In genomic region chr13:32454419-32455146, GRCm38 (mm10) we compare ENCODE assay signal across 16 mouse cellular contexts.
"Had no signal": no experiment of that assay in that cellular context is flagged by ENCODE, and none has a peak within 500 bp of the region (broad histone marks: within the 10 kb centered on the region; RNA-seq: fewer than 3 reads in every experiment).

No protein-coding gene starts in this region.

- H3K4me3 ChIP-seq: left cerebral cortex, adult 2 months; liver, embryonic 15.5 days; megakaryocyte, embryonic 14.5 days; midbrain, embryonic 15.5 days; neural tube, embryonic 12.5 days; stomach, embryonic 15.5 days had no signal

- H3K4me2 ChIP-seq: liver, embryonic 11.5 days; liver, embryonic 15.5 days; lung, embryonic 14.5 days; midbrain, embryonic 11.5 days; midbrain, embryonic 15.5 days; neural tube, embryonic 12.5 days; stomach, embryonic 15.5 days had no signal

- H3K9me3 ChIP-seq: liver, embryonic 15.5 days; midbrain, embryonic 15.5 days; neural tube, embryonic 12.5 days; stomach, embryonic 15.5 days had no signal

- H3K36me3 ChIP-seq: liver, embryonic 15.5 days; midbrain, embryonic 15.5 days; neural tube, embryonic 12.5 days; stomach, embryonic 15.5 days had no signal

- H3K4me1 ChIP-seq: liver, embryonic 15.5 days; megakaryocyte, embryonic 14.5 days; midbrain, embryonic 15.5 days; neural tube, embryonic 12.5 days; stomach, embryonic 15.5 days had no signal

- H3K9ac ChIP-seq: liver, embryonic 15.5 days; lung, embryonic 14.5 days; midbrain, embryonic 15.5 days; neural tube, embryonic 12.5 days; stomach, embryonic 15.5 days had no signal

- H3K27ac ChIP-seq: left cerebral cortex, adult 2 months; liver, embryonic 15.5 days; macrophage; midbrain, embryonic 15.5 days; neural tube, embryonic 12.5 days; stomach, embryonic 15.5 days had no signal

- DNase-seq: lung, embryonic 14.5 days; lung, postnatal 10 days; retina, postnatal 1 day; right cerebral cortex, postnatal 14 days; thymus, adult 2 months; thymus, postnatal 25 days had no signal

- H3K27me3 ChIP-seq: liver, embryonic 15.5 days; midbrain, embryonic 15.5 days; neural tube, embryonic 12.5 days; stomach, embryonic 15.5 days had no signal

- ATAC-seq: intestine, postnatal 0 days; midbrain, embryonic 15.5 days had no signal
